Mouse (Mus musculus): Measurements from ENCODE around the gene Rin2. TPM values are rescaled to one million over a fixed set of nuclear protein-coding genes. Genes with fewer than 3 reads are reported as not detected.

Rin2 gene
- polyA plus RNA-seq, 1 experiment, result 12.3 TPM

GRCm38 (mm10) chr2:145701605-145702335 is 26.8 kb downstream of the Rin2 start:
- H3K4me1 ChIP-seq (ENCODE audit: control insufficient read depth, insufficient read depth, low read length), result no peaks in the 10 kb centered on the region
- DNase-seq, result no peak
- 40% methylated on average over 12 of the region's 12 CpGs for WGBS
- no peak for TF ChIP-seq CTCF (IDR thresholded peaks at IDR 0.05; ENCODE audit: borderline replicate concordance, insufficient read depth, low read depth, low read length)
- TF ChIP-seq POLR2A (IDR thresholded peaks at IDR 0.05; ENCODE audit: borderline replicate concordance, insufficient read depth, low read length), result no peak
- no peak overlapping the region for H3K27ac ChIP-seq (ENCODE audit: insufficient read depth, low read length)
- no peaks in the 10 kb centered on the region; the same call in 1 of the 2 replicates for H3K27me3 ChIP-seq (ENCODE audit: control insufficient read depth, insufficient read depth, low read length)
- no peak overlapping the region for H3K4me3 ChIP-seq (replicated peaks; ENCODE audit: insufficient read depth, low read depth, low read length)

- Histone ChIP-seq H3K27ac (ENCODE audit: insufficient read depth, low read length) (no peak overlapping the region), H3K27me3 (ENCODE audit: control insufficient read depth, insufficient read depth, low read length) (no peaks in the 10 kb centered on the region; the same call in 1 of the 2 replicates), H3K4me3 (replicated peaks; ENCODE audit: insufficient read depth, low read depth, low read length) (no peak overlapping the region), H3K4me1 (ENCODE audit: control insufficient read depth, insufficient read depth, low read length) (no peaks in the 10 kb centered on the region)
- WGBS, result 89% methylated on average over 7 of the region's 7 CpGs
- no peak for DNase-seq
- TF ChIP-seq POLR2A (IDR thresholded peaks at IDR 0.05; ENCODE audit: borderline replicate concordance, insufficient read depth, low read length), result no peak
- TF ChIP-seq CTCF (IDR thresholded peaks at IDR 0.05; ENCODE audit: borderline replicate concordance, insufficient read depth, low read depth, low read length), result no peak
These were observed 29.7 kb downstream of the Rin2 start for GRCm38 (mm10) chr2:145704738-145705137.

DNA sequence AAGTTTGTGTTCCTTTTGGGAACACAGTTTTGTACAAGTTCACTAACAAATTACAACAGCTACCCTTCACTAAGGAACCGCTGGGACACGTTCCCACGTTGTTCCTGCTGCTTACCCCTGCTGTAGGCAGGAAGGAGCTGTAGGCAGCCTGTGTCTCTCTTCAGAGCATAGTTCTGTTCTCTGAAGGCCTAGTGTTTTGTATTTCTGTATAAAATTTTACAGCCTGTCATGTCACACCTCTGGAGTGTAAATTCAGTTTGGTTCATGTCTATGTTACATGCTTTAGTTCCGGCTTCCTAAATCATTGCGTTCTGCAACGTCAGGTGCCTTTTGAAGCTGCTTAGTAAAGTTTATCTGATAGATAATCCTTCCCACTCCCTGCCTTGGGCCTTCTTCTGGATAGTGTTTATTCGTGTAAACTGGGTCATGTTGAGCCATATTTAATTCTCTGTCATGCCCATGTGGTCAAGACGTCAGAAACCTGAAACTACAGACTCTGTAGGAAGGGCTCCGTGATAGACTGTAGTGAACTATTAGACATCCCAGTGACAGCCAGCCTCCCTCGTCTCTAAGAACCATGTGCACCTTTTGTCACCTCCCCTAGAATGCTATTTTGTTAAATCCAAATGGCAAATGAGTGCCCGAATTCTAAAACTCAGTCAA is 34.8 kb downstream of the Rin2 start:
- H3K27me3 ChIP-seq (ENCODE audit: control insufficient read depth, insufficient read depth, low read length), result no peaks in the 10 kb centered on the region
- 80% methylated on average over 11 of the region's 11 CpGs for WGBS
- H3K27ac ChIP-seq (ENCODE audit: insufficient read depth, low read length), result no peak overlapping the region
- no peaks in the 10 kb centered on the region for H3K4me1 ChIP-seq (ENCODE audit: control insufficient read depth, insufficient read depth, low read length)
- TF ChIP-seq CTCF (IDR thresholded peaks at IDR 0.05; ENCODE audit: borderline replicate concordance, insufficient read depth, low read depth, low read length), result no peak
- no peak for TF ChIP-seq POLR2A (IDR thresholded peaks at IDR 0.05; ENCODE audit: borderline replicate concordance, insufficient read depth, low read length)
- no peak for DNase-seq
- H3K4me3 ChIP-seq (replicated peaks; ENCODE audit: insufficient read depth, low read depth, low read length), result no peak overlapping the region

GRCm38 (mm10) chr2:145711512-145711911 is 36.5 kb downstream of the Rin2 start:
- WGBS, result 86% methylated on average over 3 of the region's 3 CpGs

DNA sequence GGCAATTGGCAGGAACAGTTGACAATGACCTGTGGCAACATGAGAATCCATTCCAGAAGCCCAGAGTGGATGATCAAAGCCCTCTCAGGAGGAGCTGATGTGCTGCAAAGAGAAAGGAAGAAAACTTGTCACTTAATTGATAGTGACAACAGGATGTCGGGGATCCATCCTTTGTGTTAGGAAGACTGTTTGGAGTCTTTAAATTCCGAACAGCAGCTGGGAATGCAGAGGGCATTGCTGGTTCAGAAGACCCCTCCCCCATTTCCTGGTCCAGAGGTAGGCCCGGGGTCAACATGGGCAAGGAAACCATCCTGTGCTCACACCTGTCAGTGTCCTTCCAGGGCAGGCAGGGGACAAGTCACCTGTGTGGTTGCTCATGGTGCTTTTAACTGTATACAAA is 37.0 kb downstream of the Rin2 start:
- no peak for DNase-seq
- 39% methylated on average over 3 of the region's 3 CpGs for WGBS
- TF ChIP-seq POLR2A (IDR thresholded peaks at IDR 0.05; ENCODE audit: borderline replicate concordance, insufficient read depth, low read length), result no peak
- no peak for TF ChIP-seq CTCF (IDR thresholded peaks at IDR 0.05; ENCODE audit: borderline replicate concordance, insufficient read depth, low read depth, low read length)
- Histone ChIP-seq H3K4me3 (replicated peaks; ENCODE audit: insufficient read depth, low read depth, low read length) (no peak overlapping the region), H3K4me1 (ENCODE audit: control insufficient read depth, insufficient read depth, low read length) (no peaks in the 10 kb centered on the region), H3K27ac (ENCODE audit: insufficient read depth, low read length) (no peak overlapping the region), H3K27me3 (ENCODE audit: control insufficient read depth, insufficient read depth, low read length) (no peaks in the 10 kb centered on the region)

More at GRCm38 (mm10) chr2:145711512-145711911, 36.5 kb downstream of the Rin2 start:
- TF ChIP-seq CTCF (IDR thresholded peaks at IDR 0.05; ENCODE audit: borderline replicate concordance, insufficient read depth, low read depth, low read length), result no peak
- TF ChIP-seq POLR2A (IDR thresholded peaks at IDR 0.05; ENCODE audit: borderline replicate concordance, insufficient read depth, low read length), result no peak
- Histone ChIP-seq H3K27me3 (ENCODE audit: control insufficient read depth, insufficient read depth, low read length) (no peaks in the 10 kb centered on the region), H3K27ac (ENCODE audit: insufficient read depth, low read length) (no peak overlapping the region), H3K4me1 (ENCODE audit: control insufficient read depth, insufficient read depth, low read length) (no peaks in the 10 kb centered on the region), H3K4me3 (replicated peaks; ENCODE audit: insufficient read depth, low read depth, low read length) (no peak overlapping the region)
- no peak for DNase-seq

- Histone ChIP-seq H3K27me3 (ENCODE audit: control insufficient read depth, insufficient read depth, low read length) (no peaks in the 10 kb centered on the region), H3K4me1 (ENCODE audit: control insufficient read depth, insufficient read depth, low read length) (no peaks in the 10 kb centered on the region), H3K27ac (ENCODE audit: insufficient read depth, low read length) (no peak overlapping the region), H3K4me3 (replicated peaks; ENCODE audit: insufficient read depth, low read depth, low read length) (no peak overlapping the region)
- no peak for DNase-seq
- no peak for TF ChIP-seq CTCF (IDR thresholded peaks at IDR 0.05; ENCODE audit: borderline replicate concordance, insufficient read depth, low read depth, low read length)
- TF ChIP-seq POLR2A (IDR thresholded peaks at IDR 0.05; ENCODE audit: borderline replicate concordance, insufficient read depth, low read length), result no peak
- WGBS, result 92% methylated on average over 1 of the region's 1 CpGs
These were observed 42.5 kb downstream of the Rin2 start for GRCm38 (mm10) chr2:145717539-145717938.

GRCm38 (mm10) chr2:145718624-145719183 is 43.7 kb downstream of the Rin2 start:
- 77% methylated on average over 5 of the region's 5 CpGs for WGBS
- Histone ChIP-seq H3K4me1 (ENCODE audit: control insufficient read depth, insufficient read depth, low read length) (no peaks in the 10 kb centered on the region), H3K27me3 (ENCODE audit: control insufficient read depth, insufficient read depth, low read length) (no peaks in the 10 kb centered on the region), H3K27ac (ENCODE audit: insufficient read depth, low read length) (no peak overlapping the region), H3K4me3 (replicated peaks; ENCODE audit: insufficient read depth, low read depth, low read length) (no peak overlapping the region)
- DNase-seq, result no peak
- TF ChIP-seq CTCF (IDR thresholded peaks at IDR 0.05; ENCODE audit: borderline replicate concordance, insufficient read depth, low read depth, low read length) (no peak), POLR2A (IDR thresholded peaks at IDR 0.05; ENCODE audit: borderline replicate concordance, insufficient read depth, low read length) (no peak)
